Mouse (Mus musculus) CH12.LX (cell line): ENCODE results near the gene Gnaz. TPM values are rescaled to one million over a fixed set of nuclear protein-coding genes. Genes with fewer than 3 reads are reported as not detected.

Experiments
- DNase-seq: peaks from one replicate; pipeline ENCODE4 v3.0.0-alpha.2; 2013; ENCODE audit errors: extremely low read depth
- H3K27ac ChIP-seq: 2 replicates; pipeline ENCODE4 v1.5.1; 2012; ENCODE audit warnings: low read depth, mild to moderate bottlenecking, control low read depth, moderate library complexity; ENCODE audit not compliant: insufficient read depth
- H3K27me3 ChIP-seq: replicated peaks from 2 replicates; pipeline ENCODE3; 2012; ENCODE audit warnings: inconsistent platforms
- H3K36me3 ChIP-seq, 2 experiments: replicated peaks in 1 of 2; 2 replicates each; pipeline versions ENCODE3 to v1.6.1; 2012; ENCODE audit warnings: inconsistent platforms in 1 of 2, low read length in 1 of 2, mild to moderate bottlenecking in 1 of 2, mixed read lengths in 1 of 2, moderate library complexity in 1 of 2; ENCODE audit not compliant: control insufficient read depth in 1 of 2, insufficient read depth in 1 of 2
- H3K4me1 ChIP-seq, 2 experiments: 2 replicates each; pipeline ENCODE4 v1.6.1; 2012; ENCODE audit warnings: inconsistent platforms in 1 of 2, moderate library complexity in 1 of 2; ENCODE audit not compliant: insufficient read depth in 2 of 2, control insufficient read depth in 1 of 2
- H3K4me2 ChIP-seq: 2 replicates; pipeline ENCODE4 v1.6.1; 2012; ENCODE audit warnings: low read depth, mild to moderate bottlenecking, control low read depth; ENCODE audit not compliant: poor library complexity, insufficient read depth, severe bottlenecking
- H3K4me3 ChIP-seq, 3 experiments: fragments of 150-350 bp in 1 of 3; sonication (generic) in 1 of 3; replicated peaks in 1 of 3; 2 replicates each; pipeline versions ENCODE3 to v1.5.1; 2011 to 2012; ENCODE audit warnings: low read depth in 2 of 3, low read length in 2 of 3, mild to moderate bottlenecking in 2 of 3, moderate library complexity in 2 of 3, control low read depth in 1 of 3, improper control_type of control experiment in 1 of 3, inconsistent platforms in 1 of 3, mixed read lengths in 1 of 3; ENCODE audit not compliant: poor library complexity in 1 of 3
- H3K79me2 ChIP-seq: replicated peaks from 2 replicates; pipeline ENCODE4 v1.6.1; 2012; ENCODE audit warnings: mild to moderate bottlenecking, moderate library complexity; ENCODE audit not compliant: control insufficient read depth, poor library complexity, insufficient read depth, severe bottlenecking; ENCODE audit errors: extremely low read depth
- H3K9ac ChIP-seq: 2 replicates; pipeline ENCODE4 v1.6.1; 2012; ENCODE audit warnings: low read depth, mild to moderate bottlenecking, control low read depth, moderate library complexity; ENCODE audit not compliant: insufficient read depth
- H3K9me3 ChIP-seq: replicated peaks from 2 replicates; pipeline ENCODE3; 2012; ENCODE audit warnings: low read length, inconsistent platforms, mixed read lengths
- CHD1 ChIP-seq: IDR thresholded peaks from 2 replicates; pipeline ENCODE4 v1.6.1; 2012; ENCODE audit warnings: low read depth, low read length, improper control_type of control experiment, inconsistent platforms
- CHD2 ChIP-seq: IDR thresholded peaks from 2 replicates; pipeline ENCODE4 v1.6.1; 2011; ENCODE audit warnings: low read length, improper control_type of control experiment
- EP300 ChIP-seq: IDR thresholded peaks from 2 replicates; pipeline ENCODE4 v1.6.1; 2011; ENCODE audit warnings: low read length, improper control_type of control experiment
- ETS1 ChIP-seq: conservative IDR thresholded peaks from 2 replicates; pipeline ENCODE4 v1.6.1; 2012; ENCODE audit warnings: low read depth, mild to moderate bottlenecking, inconsistent platforms, low read length, improper control_type of control experiment, moderate library complexity
- HCFC1 ChIP-seq: IDR thresholded peaks from 2 replicates; pipeline ENCODE4 v1.6.1; 2012; ENCODE audit warnings: low read depth, mild to moderate bottlenecking, inconsistent platforms, low read length, improper control_type of control experiment
- IRF4 ChIP-seq: IDR thresholded peaks from 2 replicates; pipeline ENCODE4 v1.6.1; 2014; ENCODE audit warnings: low read depth, mild to moderate bottlenecking, inconsistent platforms, low read length, improper control_type of control experiment
- JUND ChIP-seq: conservative IDR thresholded peaks from 2 replicates; pipeline ENCODE4 v1.6.1; 2011; ENCODE audit warnings: low read depth, low read length, improper control_type of control experiment
- KAT2A ChIP-seq: IDR thresholded peaks from 2 replicates; pipeline ENCODE4 v1.6.1; 2012; ENCODE audit warnings: low read length, improper control_type of control experiment, inconsistent platforms; ENCODE audit not compliant: insufficient replicate concordance
- MAZ ChIP-seq: IDR thresholded peaks from 2 replicates; pipeline ENCODE4 v1.6.1; 2012; ENCODE audit warnings: low read depth, mild to moderate bottlenecking, inconsistent platforms, low read length, improper control_type of control experiment, moderate library complexity
- MEF2A ChIP-seq: IDR thresholded peaks from 2 replicates; pipeline ENCODE4 v1.6.1; 2014; ENCODE audit warnings: low read depth, mild to moderate bottlenecking, inconsistent platforms, low read length, improper control_type of control experiment, borderline replicate concordance
- MYC ChIP-seq: IDR thresholded peaks from 2 replicates; pipeline ENCODE4 v1.6.1; 2011; ENCODE audit warnings: low read depth, mild to moderate bottlenecking, improper control_type of control experiment, low read length
- NRF1 ChIP-seq: IDR thresholded peaks from 2 replicates; pipeline ENCODE4 v1.6.1; 2014; ENCODE audit warnings: low read depth, mild to moderate bottlenecking, inconsistent platforms, low read length, improper control_type of control experiment, moderate library complexity
- PAX5 ChIP-seq: IDR thresholded peaks from 2 replicates; pipeline ENCODE4 v1.6.1; 2012; ENCODE audit warnings: low read length, inconsistent platforms, mixed read lengths
- RAD21 ChIP-seq: IDR thresholded peaks from 2 replicates; pipeline ENCODE4 v1.6.1; 2011; ENCODE audit warnings: low read depth, mild to moderate bottlenecking, low read length, improper control_type of control experiment, moderate library complexity
- SIN3A ChIP-seq: IDR thresholded peaks from 2 replicates; pipeline ENCODE4 v1.6.1; 2012; ENCODE audit warnings: low read length, improper control_type of control experiment, inconsistent platforms
- SMC3 ChIP-seq: IDR thresholded peaks from 2 replicates; pipeline ENCODE4 v1.6.1; 2011; ENCODE audit warnings: low read depth, low read length, improper control_type of control experiment
- TBP ChIP-seq: conservative IDR thresholded peaks from 2 replicates; pipeline ENCODE4 v1.6.1; 2011; ENCODE audit warnings: low read depth, low read length, improper control_type of control experiment
- USF2 ChIP-seq: conservative IDR thresholded peaks from 2 replicates; pipeline ENCODE4 v1.6.1; 2011; ENCODE audit warnings: low read depth, low read length, improper control_type of control experiment
- ZKSCAN1 ChIP-seq: IDR thresholded peaks from 2 replicates; pipeline ENCODE4 v1.6.1; 2012; ENCODE audit warnings: low read depth, inconsistent platforms, low read length, improper control_type of control experiment, borderline replicate concordance
- ZNF384 ChIP-seq: IDR thresholded peaks from 2 replicates; pipeline ENCODE4 v1.6.1; 2012; ENCODE audit warnings: low read depth, low read length, improper control_type of control experiment, inconsistent platforms
- dilution Hi-C: fragments of 300-500 bp; cut with MboI; formaldehyde crosslinking; loops from 2 replicates; pipeline ENCODE4 v1.14.3; 2020; ENCODE audit warnings: low sequenced_read_pairs; ENCODE audit not compliant: extremely low pct_unique_long_range_greater_than_20kb, extremely low pct_ligation_motif_present
- in situ Hi-C: fragments of 300-500 bp; cut with MboI; formaldehyde crosslinking; loops from 3 replicates; pipeline ENCODE4 v1.14.3; 2019; ENCODE audit warnings: low sequenced_read_pairs, low pct_ligation_motif_present, low pct_unique_long_range_greater_than_20kb, mixed read lengths
- polyA plus RNA-seq: library from polyadenylated mRNA; unstranded; fragments of >175 nt; gene quantifications from 2 replicates; pipeline ENCODE4 v1.2.1, GENCODE M21; 2012; ENCODE audit warnings: low read depth; ENCODE audit not compliant: insufficient read length
- total RNA-seq, 2 experiments: library from RNA; depleted of rRNA; stranded (reverse); fragments of 300-350 nt in 1 of 2; fragments of >200 nt in 1 of 2; gene quantifications; 2 replicates each; pipeline ENCODE4 v1.2.3; 2012 to 2014

Gene Gnaz
- total and polyA plus RNA-seq, 3 experiments = 2.7 to 36.9 (median 5.5) TPM

DNA sequence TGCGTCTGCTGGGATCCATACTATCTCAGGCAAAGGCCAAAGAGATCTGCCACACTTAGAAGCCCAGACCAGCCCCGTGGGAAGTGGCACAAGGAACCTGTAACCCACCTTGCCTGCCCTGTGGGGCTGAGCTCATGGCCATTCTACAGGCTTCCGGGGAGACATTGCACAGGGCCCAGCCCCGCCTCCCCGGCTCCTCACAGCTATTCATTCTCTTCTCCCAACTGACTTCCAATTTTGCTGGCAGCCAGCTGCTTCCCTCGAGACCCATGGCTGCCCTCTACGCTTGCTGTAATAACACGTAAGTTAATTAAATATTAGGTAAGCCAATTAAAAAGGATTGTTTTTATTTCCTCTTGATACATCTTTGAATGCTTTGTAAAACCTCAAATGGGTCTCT lies 59.5 kb downstream of the Gnaz start:
- Histone ChIP-seq H3K27me3 (no peaks in the 10 kb centered on the region), H3K4me1 (0 out of 4 replicates have a peak, but pooled peaks cover 0 to 4% of the 10 kb centered on the region in 2 experiments), H3K4me2 (no peak overlapping the region), H3K9ac (no peak overlapping the region), H3K9me3 (peaks cover 5% of the 10 kb centered on the region), H3K4me3 (no peak overlapping the region), H3K36me3 (no peaks in the 10 kb centered on the region), H3K79me2 (no peaks in the 10 kb centered on the region), H3K27ac (no peak overlapping the region)
- TF ChIP-seq EP300 (no peak), NRF1 (no peak), SMC3 (no peak), MYC (no peak), ETS1 (no peak), MAZ (no peak), RAD21 (no peak), JUND (no peak), USF2 (no peak), CHD1 (no peak), PAX5 (no peak), CHD2 (no peak), MEF2A (no peak), KAT2A (no peak), HCFC1 (no peak), IRF4 (no peak), TBP (no peak)
- dilution Hi-C loops (no loop called here), in situ Hi-C loops (no loop called here)
- no peak for DNase-seq

DNA sequence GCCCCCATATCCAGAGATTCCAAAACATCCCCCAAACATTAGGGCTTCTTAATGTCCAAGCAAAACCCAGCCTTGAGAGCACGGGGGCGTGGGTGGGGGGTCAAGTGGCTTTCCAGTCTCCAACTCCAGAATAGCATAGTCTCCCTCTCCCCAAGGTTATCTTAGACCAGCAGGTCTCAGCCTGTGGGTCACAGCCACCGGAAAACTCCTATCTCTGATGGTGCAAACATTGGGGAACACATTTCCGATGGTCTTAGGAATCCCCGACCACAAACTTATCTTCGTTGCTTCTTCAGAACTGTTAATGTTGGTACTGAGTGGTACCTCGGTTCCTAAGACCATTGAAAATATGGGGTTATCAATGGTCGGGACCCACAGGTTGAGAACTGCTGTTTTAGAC lies 61.8 kb downstream of the Gnaz start:
- Histone ChIP-seq H3K79me2 (no peaks in the 10 kb centered on the region), H3K27ac (no peak overlapping the region), H3K9me3 (no peaks in the 10 kb centered on the region), H3K36me3 (no peaks in the 10 kb centered on the region)
- DNase-seq = no peak
- no peak for TF ChIP-seq ZKSCAN1
- TF ChIP-seq SIN3A = no peak
- no peak for TF ChIP-seq HCFC1
- TF ChIP-seq ZNF384 = no peak
- no peak for TF ChIP-seq NRF1
- no peak for TF ChIP-seq KAT2A
- TF ChIP-seq, all 38 proteins: peak for 0
- dilution Hi-C loops (no loop called here), in situ Hi-C loops (no loop called here)
- no peak overlapping the region for H3K4me3 ChIP-seq
- H3K4me1 ChIP-seq = peaks cover 9 to 16% of the 10 kb centered on the region in 2 experiments
- no peak overlapping the region for H3K9ac ChIP-seq
- no peak overlapping the region for H3K4me2 ChIP-seq
- no peaks in the 10 kb centered on the region for H3K27me3 ChIP-seq
